Mouse (Mus musculus): ENCODE results near the gene Cracr2b. TPM values are rescaled to one million over a fixed set of nuclear protein-coding genes. Genes with fewer than 3 reads are reported as not detected.

Gene Cracr2b
- not detected in 4 replicates for total RNA-seq (2023; ENCODE audit: inconsistent age)

GRCm38 (mm10) chr7:141460391-141461113 is at the start of gene Cracr2b:
Gene Cracr2b (plus strand): TSS chr7:141461094.

GRCm38 (mm10) chr7:141413809-141414584 is 46.9 kb upstream of the Cracr2b start, which contains the start of gene Gatd1:
Gene Gatd1 (minus strand): TSS chr7:141414136.

GRCm38 (mm10) chr7:141429310-141429709 is 31.6 kb upstream of the Cracr2b start, which contains the start of gene Cend1:
Gene Cend1 (minus strand): TSS chr7:141429491.

GRCm38 (mm10) chr7:141437178-141438120 is 23.4 kb upstream of the Cracr2b start, which contains the start of gene Slc25a22:
Gene Slc25a22 (minus strand): TSS chr7:141437892.

GRCm38 (mm10) chr7:141443828-141444237 is 17.1 kb upstream of the Cracr2b start, which contains the start of gene Pidd1:
Gene Pidd1 (minus strand): TSS chr7:141444025.

GRCm38 (mm10) chr7:141447110-141447991 is 13.5 kb upstream of the Cracr2b start, which contains the start of gene Rplp2:
Gene Rplp2 (plus strand): TSS chr7:141447370.

GRCm38 (mm10) chr7:141454967-141455551 is 5.8 kb upstream of the Cracr2b start, which contains the start of gene Pnpla2:
Gene Pnpla2 (plus strand): TSS chr7:141455198.

GRCm38 (mm10) chr7:141467230-141468030 is 6.5 kb downstream of the Cracr2b start, which contains the start of gene Cd151:
Gene Cd151 (plus strand): TSS chr7:141467392.

GRCm38 (mm10) chr7:141475011-141475804 is 14.3 kb downstream of the Cracr2b start, which contains the start of the genes Polr2l and Tspan4:
Gene Polr2l (minus strand): TSS chr7:141475132.
Gene Tspan4 (plus strand): TSS chr7:141475240.

Other genes starting within 250 kb of the Cracr2b start
- 3.7 to 4.6 TPM (median 4.1 TPM) in 4 replicates for gene Lmntd2, start 247.0 kb upstream of the Cracr2b start, total RNA-seq (2023; ENCODE audit: inconsistent age)
- gene Rassf7, start 245.2 kb upstream of the Cracr2b start, total RNA-seq (2023; ENCODE audit: inconsistent age), result 8.4 to 13.1 TPM (median 10.6 TPM) in 4 replicates
- 136 to 148 TPM (median 141 TPM) in 4 replicates for gene Phrf1, start 232.3 kb upstream of the Cracr2b start, total RNA-seq (2023; ENCODE audit: inconsistent age)
- 32.3 to 66.0 TPM (median 40.5 TPM) in 4 replicates for gene Irf7, start 194.6 kb upstream of the Cracr2b start, total RNA-seq (2023; ENCODE audit: inconsistent age)
- gene Cdhr5, start 184.3 kb upstream of the Cracr2b start, total RNA-seq (2023; ENCODE audit: inconsistent age), result not detected in 4 replicates
- not detected in 4 replicates for gene Sct, start 182.0 kb upstream of the Cracr2b start, total RNA-seq (2023; ENCODE audit: inconsistent age)
- gene Drd4, start 169.1 kb upstream of the Cracr2b start, total RNA-seq (2023; ENCODE audit: inconsistent age), result not detected in 4 replicates
- gene Deaf1, start 133.4 kb upstream of the Cracr2b start, total RNA-seq (2023; ENCODE audit: inconsistent age), result 33.9 to 38.7 TPM (median 37.0 TPM) in 4 replicates
- gene Tmem80, start 133.4 kb upstream of the Cracr2b start, total RNA-seq (2023; ENCODE audit: inconsistent age), result 14.7 to 20.5 TPM (median 19.9 TPM) in 4 replicates
- 1.2 TPM in 1 of 4 replicates, not detected in the others for gene Eps8l2, start 122.2 kb upstream of the Cracr2b start, total RNA-seq (2023; ENCODE audit: inconsistent age)
- gene Taldo1, start 68.9 kb upstream of the Cracr2b start, total RNA-seq (2023; ENCODE audit: inconsistent age), result 139 to 149 TPM (median 140 TPM) in 4 replicates
- gene Gatd1, start 47.0 kb upstream of the Cracr2b start, total RNA-seq (2023; ENCODE audit: inconsistent age), result 34.1 to 35.8 TPM (median 34.8 TPM) in 4 replicates
- not detected in 4 replicates for gene Cend1, start 31.6 kb upstream of the Cracr2b start, total RNA-seq (2023; ENCODE audit: inconsistent age)
- gene Slc25a22, start 23.2 kb upstream of the Cracr2b start, total RNA-seq (2023; ENCODE audit: inconsistent age), result 44.4 to 46.9 TPM (median 46.3 TPM) in 4 replicates
- gene Pidd1, start 17.1 kb upstream of the Cracr2b start, total RNA-seq (2023; ENCODE audit: inconsistent age), result 5.6 to 6.9 TPM (median 6.6 TPM) in 4 replicates
- gene Rplp2, start 13.7 kb upstream of the Cracr2b start, total RNA-seq (2023; ENCODE audit: inconsistent age), result 2,310 to 2,622 TPM (median 2,359 TPM) in 4 replicates
- gene Pnpla2, start 5.9 kb upstream of the Cracr2b start, total RNA-seq (2023; ENCODE audit: inconsistent age), result 49.9 to 60.8 TPM (median 54.8 TPM) in 4 replicates
- gene Cd151, start 6.3 kb downstream of the Cracr2b start, total RNA-seq (2023; ENCODE audit: inconsistent age), result 8.1 to 14.8 TPM (median 10.3 TPM) in 4 replicates
- gene Polr2l, start 14.0 kb downstream of the Cracr2b start, total RNA-seq (2023; ENCODE audit: inconsistent age), result 16.3 to 21.7 TPM (median 16.8 TPM) in 4 replicates
- gene Tspan4, start 14.1 kb downstream of the Cracr2b start, total RNA-seq (2023; ENCODE audit: inconsistent age), result 2.1 to 4.1 TPM (median 3.3 TPM) in 4 replicates
- gene Chid1, start 78.8 kb downstream of the Cracr2b start, total RNA-seq (2023; ENCODE audit: inconsistent age), result 21.3 to 25.0 TPM (median 22.2 TPM) in 4 replicates
- gene Ap2a2, start 101.1 kb downstream of the Cracr2b start, total RNA-seq (2023; ENCODE audit: inconsistent age), result 37.2 to 43.5 TPM (median 39.6 TPM) in 4 replicates
- not detected in 4 replicates for gene Muc6, start 194.2 kb downstream of the Cracr2b start, total RNA-seq (2023; ENCODE audit: inconsistent age)
- gene Muc2, start 229.2 kb downstream of the Cracr2b start, total RNA-seq (2023; ENCODE audit: inconsistent age), result not detected in 4 replicates